Mouse (Mus musculus): ENCODE measurements around the gene Slc35e3. TPM values are rescaled to one million over a fixed set of nuclear protein-coding genes. Genes with fewer than 3 reads are reported as not detected.
"Not testable (repeated sequence)": the region's sequence is repeated elsewhere in the genome, so short reads cannot be mapped to it uniquely, and the experiment has no call there.

Gene Slc35e3
- polyA plus RNA-seq, 1 experiment from 2014 or later: 26.9 TPM

- H3K27ac ChIP-seq (replicated peaks): no peak overlapping the region
- no peak for ATAC-seq (ENCODE audit: low FRiP score)
- peaks cover 24% of the 10 kb centered on the region for H3K4me1 ChIP-seq
- no peaks in the 10 kb centered on the region for H3K27me3 ChIP-seq (replicated peaks)
- 91% methylated on average over 15 of the region's 15 CpGs for WGBS
- no peaks in the 10 kb centered on the region for H3K9me3 ChIP-seq (replicated peaks)
- H3K4me3 ChIP-seq (replicated peaks): no peak overlapping the region
- no peak overlapping the region for H3K4me2 ChIP-seq
- peaks cover 37% of the 10 kb centered on the region for H3K36me3 ChIP-seq
- H3K9ac ChIP-seq (replicated peaks): no peak overlapping the region
Observed at GRCm38 (mm10) chr10:117741698-117742475, 4.3 kb downstream of the Slc35e3 start.

GRCm38 (mm10) chr10:117740921-117741320 is 5.2 kb downstream of the Slc35e3 start:
- Histone ChIP-seq H3K4me2 (no peak overlapping the region), H3K27ac (replicated peaks) (no peak overlapping the region), H3K4me1 (peaks cover 24% of the 10 kb centered on the region), H3K36me3 (peaks cover 46% of the 10 kb centered on the region), H3K9me3 (replicated peaks) (no peaks in the 10 kb centered on the region), H3K4me3 (replicated peaks) (no peak overlapping the region), H3K27me3 (replicated peaks) (no peaks in the 10 kb centered on the region), H3K9ac (replicated peaks) (no peak overlapping the region)
- ATAC-seq (ENCODE audit: low FRiP score): no peak
- WGBS: 87% methylated on average over 9 of the region's 9 CpGs

- Histone ChIP-seq H3K9ac (replicated peaks) (no peak overlapping the region), H3K9me3 (replicated peaks) (no peaks in the 10 kb centered on the region), H3K4me3 (replicated peaks) (no peak overlapping the region), H3K4me2 (no peak overlapping the region), H3K27ac (replicated peaks) (no peak overlapping the region), H3K27me3 (replicated peaks) (no peaks in the 10 kb centered on the region), H3K36me3 (peaks cover 47% of the 10 kb centered on the region), H3K4me1 (peaks cover 23% of the 10 kb centered on the region)
- no peak for ATAC-seq (ENCODE audit: low FRiP score)
- 96% methylated on average over 10 of the region's 10 CpGs for WGBS
Observed at GRCm38 (mm10) chr10:117740171-117740570, 6.0 kb downstream of the Slc35e3 start.

DNA sequence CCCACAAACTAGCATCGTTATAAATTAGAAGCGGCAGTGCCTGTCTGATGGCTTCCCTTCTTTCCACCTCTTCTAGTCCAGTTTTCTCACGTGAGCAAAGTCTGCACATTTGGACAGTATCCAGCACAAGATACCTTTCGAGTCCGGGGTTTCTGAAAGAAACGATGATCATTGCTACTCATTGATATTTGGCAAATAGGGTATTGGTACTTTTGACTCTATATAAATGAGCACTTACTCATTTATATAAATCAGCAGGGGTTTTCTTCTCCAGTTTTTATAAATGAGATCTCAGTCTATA is 6.6 kb downstream of the Slc35e3 start:
- Histone ChIP-seq H3K36me3 (peaks cover 47% of the 10 kb centered on the region), H3K9me3 (replicated peaks) (no peaks in the 10 kb centered on the region), H3K27me3 (replicated peaks) (no peaks in the 10 kb centered on the region), H3K4me1 (peaks cover 17% of the 10 kb centered on the region), H3K27ac (replicated peaks) (no peak overlapping the region), H3K4me2 (no peak overlapping the region), H3K4me3 (replicated peaks) (no peak overlapping the region), H3K9ac (replicated peaks) (no peak overlapping the region)
- no peak for ATAC-seq (ENCODE audit: low FRiP score)
- WGBS: 95% methylated on average over 6 of the region's 6 CpGs

DNA sequence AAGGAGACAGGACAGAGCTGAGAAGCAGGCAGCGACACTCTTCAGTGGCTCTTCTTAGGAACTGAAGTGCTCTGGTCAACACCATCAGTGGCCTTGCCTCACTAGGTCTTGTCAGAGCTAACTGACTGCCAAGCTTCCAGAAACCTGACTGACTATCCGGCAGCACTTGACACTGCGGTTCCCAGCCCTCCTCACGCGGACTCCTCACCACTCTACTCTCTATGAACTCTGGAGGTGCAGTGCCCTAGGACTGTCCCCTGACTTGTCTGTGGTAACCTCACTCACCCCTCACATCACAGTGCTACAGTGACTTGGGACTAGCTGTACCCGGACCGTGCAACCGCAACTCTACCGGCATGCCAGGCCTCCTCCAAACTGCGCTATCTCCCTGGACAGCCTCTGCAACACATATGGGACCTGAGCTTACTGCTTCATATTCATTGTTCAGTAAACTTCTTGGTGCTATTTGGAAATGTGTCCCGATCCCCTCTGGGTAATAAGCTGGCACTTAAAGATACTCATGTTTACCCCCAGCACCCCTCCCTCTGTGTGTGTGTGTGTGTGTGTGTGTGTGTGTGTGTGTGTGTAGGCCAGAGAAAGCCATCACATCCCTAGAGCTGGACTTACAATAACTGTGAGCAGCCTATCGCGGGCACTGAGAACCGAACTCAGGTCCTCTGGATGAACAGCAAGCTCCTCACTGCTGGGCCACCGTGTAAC is 7.1 kb downstream of the Slc35e3 start:
- ATAC-seq (ENCODE audit: low FRiP score): no peak
- H3K4me1 ChIP-seq: peaks cover 12% of the 10 kb centered on the region
- WGBS: 90% methylated on average over 15 of the region's 15 CpGs
- no peak overlapping the region for H3K4me3 ChIP-seq (replicated peaks)
- no peak overlapping the region for H3K9ac ChIP-seq (replicated peaks)
- no peak overlapping the region for H3K27ac ChIP-seq (replicated peaks)
- no peak overlapping the region for H3K4me2 ChIP-seq
- H3K27me3 ChIP-seq (replicated peaks): no peaks in the 10 kb centered on the region
- H3K9me3 ChIP-seq (replicated peaks): no peaks in the 10 kb centered on the region
- peaks cover 47% of the 10 kb centered on the region for H3K36me3 ChIP-seq

DNA sequence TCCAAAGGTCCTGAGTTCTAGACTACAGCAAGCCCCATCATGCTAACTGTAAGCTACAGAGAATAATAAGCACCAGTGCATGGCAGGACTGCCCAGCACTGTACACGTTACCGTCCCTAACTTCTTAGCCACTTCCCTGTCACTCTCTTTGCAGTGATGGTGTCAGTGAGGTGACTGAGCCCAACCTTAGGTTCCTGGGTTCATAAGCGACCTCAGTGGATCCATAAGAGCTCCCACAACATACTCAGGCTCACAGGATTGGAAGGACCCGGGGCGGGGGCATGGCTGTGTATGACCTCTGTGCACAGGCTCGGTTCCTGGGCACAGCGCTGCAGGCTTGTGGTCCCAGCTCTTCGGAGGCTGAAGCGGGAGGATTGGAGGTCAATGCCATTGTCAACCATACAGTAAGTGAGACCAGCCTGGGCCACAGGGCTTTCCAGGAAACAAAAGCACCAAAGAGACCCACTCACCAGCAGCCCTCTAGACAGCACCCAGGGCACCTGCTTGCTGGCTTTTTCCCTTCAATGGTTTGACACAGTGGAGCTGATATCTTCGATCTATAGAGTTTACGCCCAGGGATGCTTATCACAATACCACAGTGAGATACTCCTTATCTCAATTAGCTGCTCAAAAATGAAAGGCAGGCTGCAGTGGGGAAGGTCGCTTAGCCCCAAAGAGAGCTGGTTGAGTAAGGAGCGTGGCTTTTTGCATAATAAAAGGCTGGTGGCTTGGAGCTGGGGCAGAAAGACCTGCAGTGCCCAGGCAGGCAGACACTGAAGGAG is 7.8 kb downstream of the Slc35e3 start:
- WGBS: 86% methylated on average over 13 of the region's 13 CpGs
- Histone ChIP-seq H3K4me2 (no peak overlapping the region), H3K9ac (replicated peaks) (no peak overlapping the region), H3K27ac (replicated peaks) (no peak overlapping the region), H3K9me3 (replicated peaks) (no peaks in the 10 kb centered on the region), H3K4me3 (replicated peaks) (no peak overlapping the region), H3K27me3 (replicated peaks) (no peaks in the 10 kb centered on the region), H3K4me1 (peaks cover 4% of the 10 kb centered on the region; the same call in 1 of the 2 replicates), H3K36me3 (peaks cover 48% of the 10 kb centered on the region)
- no peak for ATAC-seq (ENCODE audit: low FRiP score)

DNA sequence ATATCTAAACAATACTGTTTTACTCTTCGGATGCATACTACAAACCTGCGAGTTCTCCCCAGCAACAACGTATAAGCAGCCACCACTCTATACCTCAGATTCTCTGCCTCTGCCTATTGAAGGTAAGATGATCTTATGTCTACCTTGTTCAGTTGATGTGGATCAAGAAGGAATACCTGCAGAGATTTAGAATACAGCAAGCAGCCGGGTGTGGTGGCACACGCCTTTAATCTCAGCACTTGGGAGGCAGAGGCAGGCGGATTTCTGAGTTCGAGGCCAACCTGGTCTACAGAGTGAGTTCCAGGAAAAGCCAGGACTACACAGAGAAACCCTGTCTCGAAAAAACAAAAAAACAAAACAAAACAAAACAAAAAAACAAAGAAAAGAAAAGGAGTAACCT is 8.7 kb downstream of the Slc35e3 start:
- H3K9me3 ChIP-seq (replicated peaks); H3K27ac ChIP-seq (replicated peaks); ATAC-seq (ENCODE audit: low FRiP score); H3K4me3 ChIP-seq (replicated peaks); H3K27me3 ChIP-seq (replicated peaks); H3K4me1 ChIP-seq; H3K9ac ChIP-seq (replicated peaks); H3K4me2 ChIP-seq: not testable (repeated sequence)
- WGBS: 95% methylated on average over 8 of the region's 8 CpGs
- peaks cover 55% of the 10 kb centered on the region for H3K36me3 ChIP-seq

DNA sequence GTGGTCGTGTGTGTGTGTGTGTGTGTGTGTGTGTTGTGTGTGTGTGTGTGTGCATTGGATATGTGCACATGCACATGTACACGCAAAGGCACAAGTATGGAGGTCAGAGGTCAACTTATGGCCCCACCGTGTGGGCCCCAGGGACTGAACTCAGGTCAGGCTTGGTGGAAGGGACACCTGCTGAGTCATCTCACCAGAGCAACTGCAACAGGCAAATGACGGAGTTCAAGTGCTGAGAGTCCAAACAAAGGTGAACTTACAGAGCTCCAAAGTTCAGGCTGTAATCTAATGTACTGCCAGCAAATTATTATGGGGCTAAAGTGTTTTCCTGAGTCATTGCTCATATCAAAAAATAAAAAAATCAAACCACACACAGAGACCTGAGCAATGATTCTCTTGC is 9.1 kb downstream of the Slc35e3 start:
- WGBS: 88% methylated on average over 4 of the region's 4 CpGs
- no peak overlapping the region for H3K4me2 ChIP-seq
- H3K27ac ChIP-seq (replicated peaks): no peak overlapping the region
- no peak overlapping the region for H3K4me3 ChIP-seq (replicated peaks)
- H3K9ac ChIP-seq (replicated peaks): no peak overlapping the region
- H3K36me3 ChIP-seq: peaks cover 56% of the 10 kb centered on the region
- ATAC-seq (ENCODE audit: low FRiP score): no peak
- peaks cover 2% of the 10 kb centered on the region; the same call in 1 of the 2 replicates for H3K4me1 ChIP-seq
- H3K27me3 ChIP-seq (replicated peaks): no peaks in the 10 kb centered on the region
- H3K9me3 ChIP-seq (replicated peaks): no peaks in the 10 kb centered on the region

DNA sequence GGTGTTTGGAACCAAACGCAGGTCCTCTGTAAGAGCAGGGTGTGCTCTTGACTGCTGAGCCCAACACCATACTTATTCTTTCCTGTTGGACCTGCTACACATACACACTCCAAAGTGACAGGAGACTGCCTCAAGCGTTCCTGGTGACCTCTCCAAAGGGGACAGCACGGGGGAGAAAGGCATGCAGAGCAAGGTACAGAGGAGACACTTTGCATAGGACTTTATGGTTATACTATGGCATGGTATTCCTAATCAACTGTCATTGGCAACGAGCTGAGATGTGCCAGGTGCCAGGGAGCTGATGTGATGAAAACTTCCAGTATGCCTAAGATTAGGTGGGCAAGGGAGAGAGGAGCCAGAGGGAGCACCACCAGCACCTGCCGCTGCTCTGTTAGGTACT is 9.6 kb downstream of the Slc35e3 start:
- Histone ChIP-seq H3K9me3 (replicated peaks) (no peaks in the 10 kb centered on the region), H3K27ac (replicated peaks) (no peak overlapping the region), H3K36me3 (peaks cover 56% of the 10 kb centered on the region), H3K4me3 (replicated peaks) (no peak overlapping the region), H3K4me2 (no peak overlapping the region), H3K27me3 (replicated peaks) (no peaks in the 10 kb centered on the region), H3K9ac (replicated peaks) (no peak overlapping the region), H3K4me1 (peaks cover 2% of the 10 kb centered on the region; the same call in 1 of the 2 replicates)
- no peak for ATAC-seq (ENCODE audit: low FRiP score)
- WGBS: 94% methylated on average over 5 of the region's 5 CpGs

GRCm38 (mm10) chr10:117735396-117735795 is 10.8 kb downstream of the Slc35e3 start:
- H3K27me3 ChIP-seq (replicated peaks); H3K27ac ChIP-seq (replicated peaks); ATAC-seq (ENCODE audit: low FRiP score); H3K4me2 ChIP-seq; H3K4me1 ChIP-seq; H3K9ac ChIP-seq (replicated peaks); H3K4me3 ChIP-seq (replicated peaks); H3K9me3 ChIP-seq (replicated peaks): not testable (repeated sequence)
- WGBS: 93% methylated on average over 12 of the region's 12 CpGs
- peaks cover 51% of the 10 kb centered on the region for H3K36me3 ChIP-seq

DNA sequence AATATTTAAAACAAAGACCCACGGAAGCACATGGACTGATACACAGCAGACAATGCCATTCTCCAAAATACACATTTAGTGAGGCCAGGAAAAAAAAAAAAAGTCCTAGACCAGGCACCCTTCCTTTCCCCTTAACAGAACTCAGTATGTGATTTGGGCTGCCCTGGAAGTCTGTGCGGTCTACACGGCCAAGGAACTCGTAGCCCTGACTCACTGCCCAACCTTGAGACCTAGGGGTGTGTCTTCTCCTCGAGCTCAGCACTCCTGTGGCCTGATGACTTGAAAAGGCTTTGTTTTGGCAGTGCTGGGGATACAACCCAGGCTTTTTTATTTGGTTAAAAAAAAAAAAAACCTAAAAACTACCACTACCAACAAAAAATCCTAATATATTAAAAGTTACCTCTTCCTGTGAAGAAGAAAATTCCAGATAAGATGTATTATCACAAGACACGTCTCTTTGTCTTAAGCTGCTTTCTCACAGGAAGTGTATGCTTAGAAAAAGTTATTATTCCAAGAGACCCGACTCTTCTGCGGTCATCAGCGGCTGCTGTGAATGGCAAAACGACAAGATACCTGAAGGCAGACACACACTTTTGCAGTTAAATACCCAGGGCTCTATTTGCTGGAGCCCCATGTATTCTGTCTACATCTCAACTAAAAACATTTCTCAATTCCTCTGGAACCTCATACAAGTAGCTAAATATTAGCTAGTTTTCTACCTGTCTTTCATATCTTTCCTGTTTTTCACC is 11.9 kb downstream of the Slc35e3 start:
- 89% methylated on average over 9 of the region's 10 CpGs for WGBS
- ATAC-seq (ENCODE audit: low FRiP score); H3K9ac ChIP-seq (replicated peaks); H3K4me2 ChIP-seq; H3K4me3 ChIP-seq (replicated peaks); H3K27ac ChIP-seq (replicated peaks); H3K27me3 ChIP-seq (replicated peaks); H3K9me3 ChIP-seq (replicated peaks); H3K4me1 ChIP-seq: not testable (repeated sequence)
- peaks cover 40% of the 10 kb centered on the region for H3K36me3 ChIP-seq
